Mouse (Mus musculus) monocyte, adult 5-6 weeks (primary cell): ENCODE measurements around the gene Gm21627. TPM values are rescaled to one million over a fixed set of nuclear protein-coding genes. Genes with fewer than 3 reads are reported as not detected.
"Not testable (repeated sequence)": the region's sequence is repeated elsewhere in the genome, so short reads cannot be mapped to it uniquely, and the experiment has no call there.

Experiments used
- ATAC-seq: fragments of 153-309, 156-312 bp; replicated peaks from 2 replicates; pipeline ENCODE4 v1.8.0; 2017; ENCODE audit warnings: mild to moderate bottlenecking; ENCODE audit not compliant: low TSS enrichment, insufficient number of reproducible peaks, severe bottlenecking, poor library complexity, low FRiP score
- total RNA-seq: library from RNA; stranded (forward); fragments of 200-1000, 200-491, 200-594 nt; gene quantifications from 3 replicates; pipeline ENCODE4 v1.2.3, GENCODE M21; 2017

Gm21627 gene
- not detected in 3 replicates for total RNA-seq

- ATAC-seq: not testable (repeated sequence)
These were observed at the start of gene Gm21627 for GRCm38 (mm10) chrY:63228127-63228526. Gm21627 (plus strand) TSS chrY:63228427.
